Comparison of ENCODE assay signal across 9 mouse cellular contexts in genomic region chr7:48894152-48894551, GRCm38 (mm10). TPM values are rescaled to one million over a fixed set of nuclear protein-coding genes. Genes with fewer than 3 reads are reported as not detected.
DNase-seq lines count a peak whose midpoint lies in the region; ATAC-seq and TF ChIP-seq lines count a peak whose summit lies in the region.
"Had no signal": no experiment of that assay in that cellular context is flagged by ENCODE, and none has a peak within 500 bp of the region (broad histone marks: within the 10 kb centered on the region; RNA-seq: fewer than 3 reads in every experiment).

No protein-coding gene starts in this region.

- TF ChIP-seq POLR2A in cortical plate, adult 2 months (IDR thresholded peaks at IDR 0.05; ENCODE audit: extremely low read depth, insufficient read depth, low read length): no peak
- TF ChIP-seq POLR2A in small intestine, adult 2 months (IDR thresholded peaks at IDR 0.05; ENCODE audit: low read depth, low read length): no peak

- peak; percentile 78 for TF ChIP-seq CTCF in cortical plate, adult 2 months (IDR thresholded peaks at IDR 0.05; ENCODE audit: extremely low read depth, insufficient read depth, low read length)
- peak; percentile 92; the same call in 1 of the 2 replicates for TF ChIP-seq CTCF in small intestine, adult 2 months (IDR thresholded peaks at IDR 0.05; ENCODE audit: extremely low read depth, insufficient read length, insufficient replicate concordance, low read depth, low read length)

- H3K4me3 ChIP-seq in forebrain, embryonic 14.5 days (ENCODE audit: low read depth, low read length): no peak overlapping the region
- H3K4me3 ChIP-seq in forebrain, embryonic 12.5 days (replicated peaks): no peak overlapping the region
- no peak overlapping the region for H3K4me3 ChIP-seq in cortical plate, adult 2 months (ENCODE audit: insufficient read depth, low read length)
- no peak overlapping the region for H3K4me3 ChIP-seq in small intestine, adult 2 months (ENCODE audit: low read depth, low read length)
- H3K4me3 ChIP-seq: stomach, embryonic 15.5 days had no signal

- H3K27ac ChIP-seq in forebrain, embryonic 14.5 days (ENCODE audit: low read depth, low read length): no peak overlapping the region
- H3K27ac ChIP-seq in forebrain, embryonic 12.5 days: no peak overlapping the region
- no peak overlapping the region for H3K27ac ChIP-seq in cortical plate, adult 2 months (ENCODE audit: insufficient read depth, low read length)
- H3K27ac ChIP-seq in small intestine, adult 2 months (ENCODE audit: insufficient read depth, low read depth, low read length): no peak overlapping the region
- H3K27ac ChIP-seq: stomach, embryonic 15.5 days had no signal

- H3K9ac ChIP-seq in forebrain, embryonic 14.5 days (ENCODE audit: low read length): no peak overlapping the region
- H3K9ac ChIP-seq in forebrain, embryonic 12.5 days: no peak overlapping the region
- H3K9ac ChIP-seq: stomach, embryonic 15.5 days had no signal

- H3K4me1 ChIP-seq in forebrain, embryonic 14.5 days (ENCODE audit: control insufficient read depth, insufficient read depth, low read length): peaks cover 20% of the 10 kb centered on the region
- H3K4me1 ChIP-seq in forebrain, embryonic 12.5 days: peaks cover 33% of the 10 kb centered on the region
- H3K4me1 ChIP-seq in cortical plate, adult 2 months (ENCODE audit: control insufficient read depth, insufficient read depth, low read length): peaks cover 5% of the 10 kb centered on the region; the same call in 1 of the 2 replicates
- H3K4me1 ChIP-seq in small intestine, adult 2 months (ENCODE audit: control insufficient read depth, insufficient read depth, insufficient read length, low read length): no peaks in the 10 kb centered on the region; the same call in 1 of the 2 replicates
- H3K4me1 ChIP-seq: stomach, embryonic 15.5 days had no signal

- H3K27me3 ChIP-seq in forebrain, embryonic 14.5 days (replicated peaks; ENCODE audit: control insufficient read depth, insufficient read depth, low read length): peaks cover 7% of the 10 kb centered on the region; the same call in 1 of the 2 replicates
- peaks cover 64% of the 10 kb centered on the region for H3K27me3 ChIP-seq in forebrain, embryonic 12.5 days
- H3K27me3 ChIP-seq in small intestine, adult 2 months (ENCODE audit: control insufficient read depth, insufficient read depth, low read length): no peaks in the 10 kb centered on the region
- H3K27me3 ChIP-seq: stomach, embryonic 15.5 days had no signal

- intact Hi-C loops in heart, postnatal 10 days (cut with DNase I): loop anchor here (1.0 to 2.0 kb wide), 3 partner anchors 35 to 227 kb away; no protein-coding TSS in a partner anchor

- DNase-seq in forebrain, embryonic 14.5 days (ENCODE audit: low spot score): peak; percentile 76
- peak; percentile 51 for DNase-seq in ZHBTc4 (ENCODE audit: low read depth, low spot score)
- peak; percentile 76 to 84 for DNase-seq in heart, postnatal 10 days
- DNase-seq in layer of hippocampus, postnatal 14 days (ENCODE audit: low spot score in 2 of 2): peak; percentile 77 to 81

- 0% methylated on average over 6 of the region's 6 CpGs for WGBS in forebrain, embryonic 14.5 days
- 0% methylated on average over 6 of the region's 6 CpGs for WGBS in forebrain, embryonic 12.5 days
- 2% methylated on average over 6 of the region's 6 CpGs for WGBS in small intestine, adult 2 months

- H3K36me3 ChIP-seq in forebrain, embryonic 14.5 days (ENCODE audit: control insufficient read depth, insufficient read depth, low read length): no peaks in the 10 kb centered on the region
- no peaks in the 10 kb centered on the region for H3K36me3 ChIP-seq in forebrain, embryonic 12.5 days (replicated peaks)
- no peaks in the 10 kb centered on the region for H3K36me3 ChIP-seq in small intestine, adult 2 months (ENCODE audit: control insufficient read depth, insufficient read depth, low read length)
- H3K36me3 ChIP-seq: stomach, embryonic 15.5 days had no signal

- ATAC-seq in forebrain, embryonic 14.5 days: peak; percentile 30; the same call in 1 of the 2 replicates
- no peak for ATAC-seq in forebrain, embryonic 12.5 days (ENCODE audit: low FRiP score)
- ATAC-seq in megakaryocyte progenitor cell, adult 5-6 weeks (replicated peaks; ENCODE audit: poor library complexity): peak; percentile 71

- H3K9me3 ChIP-seq in forebrain, embryonic 14.5 days (replicated peaks; ENCODE audit: control insufficient read depth, low read length): no peaks in the 10 kb centered on the region
- no peaks in the 10 kb centered on the region for H3K9me3 ChIP-seq in forebrain, embryonic 12.5 days
- H3K9me3 ChIP-seq: stomach, embryonic 15.5 days had no signal

- H3K4me2 ChIP-seq in forebrain, embryonic 14.5 days (ENCODE audit: low read length): no peak overlapping the region
- no peak overlapping the region for H3K4me2 ChIP-seq in forebrain, embryonic 12.5 days
- H3K4me2 ChIP-seq: stomach, embryonic 15.5 days had no signal

RNA-seq across cellular contexts. Expression of gene E2f8, which starts 12.8 kb away (rescaled TPM):
- 4.1 and 4.6 TPM in 2 replicates for polyA plus RNA-seq in forebrain, embryonic 14.5 days (2014; fragmentation: Nextera tagmentation; extraction: Ambion mirVana)
- polyA plus RNA-seq in forebrain, embryonic 12.5 days (2016; fragmentation: Nextera tagmentation; extraction: Ambion mirVana): 19.1 and 20.9 TPM in 2 replicates
- 0.34 and 0.44 TPM in 2 replicates for polyA plus RNA-seq in cortical plate, adult 2 months (2012; rRNA removed)
- total RNA-seq in heart, postnatal 10 days (2021): 1 to 10 TPM; 4.7 to 4.8 TPM
- total RNA-seq in layer of hippocampus, postnatal 14 days (2021): 1 to 10 TPM in 1 of 2 experiments, under 1 TPM in 1; 0.88 to 1.3 TPM
- total RNA-seq in megakaryocyte progenitor cell, adult 5-6 weeks (2015): 107 and 115 TPM in 2 replicates
- total RNA-seq in megakaryocyte progenitor cell, adult 5-6 weeks (2017): 29.3 and 30.6 TPM in 2 replicates
- 2.4 and 4.8 TPM in 2 replicates for polyA plus RNA-seq in small intestine, adult 2 months (2012; rRNA removed)

RNA-seq across cellular contexts. Expression of gene Nav2, which starts 14.4 kb away (rescaled TPM):
- 6.3 and 15.5 TPM in 2 replicates for polyA plus RNA-seq in forebrain, embryonic 14.5 days (2014; fragmentation: Nextera tagmentation; extraction: Ambion mirVana)
- 8.1 and 10.9 TPM in 2 replicates for polyA plus RNA-seq in forebrain, embryonic 12.5 days (2016; fragmentation: Nextera tagmentation; extraction: Ambion mirVana)
- 37.0 and 38.5 TPM in 2 replicates for polyA plus RNA-seq in cortical plate, adult 2 months (2012; rRNA removed)
- total RNA-seq in heart, postnatal 10 days (2021): 10 to 100 TPM; 79.7 to 82.1 TPM
- total RNA-seq in layer of hippocampus, postnatal 14 days (2021): 100 to 1,000 TPM; 103 to 107 TPM
- 21.7 and 27.0 TPM in 2 replicates for total RNA-seq in megakaryocyte progenitor cell, adult 5-6 weeks (2015)
- total RNA-seq in megakaryocyte progenitor cell, adult 5-6 weeks (2017): 16.4 TPM in 2 replicates
- polyA plus RNA-seq in small intestine, adult 2 months (2012; rRNA removed): 6.4 and 8.5 TPM in 2 replicates

RNA-seq across cellular contexts. Expression of gene Csrp3, which starts 46.3 kb away (rescaled TPM):
- polyA plus RNA-seq in forebrain, embryonic 14.5 days (2014; fragmentation: Nextera tagmentation; extraction: Ambion mirVana): not detected in 2 replicates
- 0.37 and 0.38 TPM in 2 replicates for polyA plus RNA-seq in forebrain, embryonic 12.5 days (2016; fragmentation: Nextera tagmentation; extraction: Ambion mirVana)
- not detected in 2 replicates for polyA plus RNA-seq in cortical plate, adult 2 months (2012; rRNA removed)
- total RNA-seq in heart, postnatal 10 days (2021): 1,000 to 10,000 TPM; 1,601 to 1,720 TPM
- total RNA-seq in layer of hippocampus, postnatal 14 days (2021): not detected
- total RNA-seq in megakaryocyte progenitor cell, adult 5-6 weeks (2015): 4.3 and 5.1 TPM in 2 replicates
- 2.2 and 4.8 TPM in 2 replicates for total RNA-seq in megakaryocyte progenitor cell, adult 5-6 weeks (2017)
- polyA plus RNA-seq in small intestine, adult 2 months (2012; rRNA removed): not detected in 2 replicates
